8 mouse cellular contexts compared by ENCODE assay signal in the genomic region with DNA sequence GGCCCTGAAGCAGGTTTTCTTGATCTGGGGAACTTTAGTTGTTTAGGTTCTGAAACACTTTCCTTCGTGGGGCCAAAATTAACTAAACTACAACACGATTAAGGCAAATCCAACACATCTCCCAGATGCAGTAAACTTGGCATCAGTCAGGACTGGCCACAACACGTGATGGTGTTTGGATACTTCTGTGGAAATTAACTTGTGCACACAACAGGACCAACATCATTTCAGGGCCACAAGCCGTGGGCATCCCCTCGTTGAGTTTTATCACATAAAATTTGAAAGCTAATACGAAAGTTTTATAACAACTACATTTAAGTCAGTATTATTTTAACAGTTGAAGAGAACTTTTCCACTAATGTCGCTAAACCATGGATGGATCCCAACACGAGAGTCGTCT. TPM values are rescaled to one million over a fixed set of nuclear protein-coding genes. Genes with fewer than 3 reads are reported as not detected.
A peak's percentile ranks its signal among the peaks of the same experiment; 100 is the strongest.
DNase-seq lines count a peak whose midpoint lies in the region; ATAC-seq lines count a peak whose summit lies in the region.

No protein-coding gene starts in this region.

- H3K4me2 ChIP-seq in hindbrain, embryonic 12.5 days (replicated peaks) = peak overlapping the region; percentile 68
- peak overlapping the region; percentile 64 for H3K4me2 ChIP-seq in midbrain, embryonic 14.5 days (ENCODE audit: low read length)

- ATAC-seq in hindbrain, embryonic 12.5 days (ENCODE audit: low FRiP score) = no peak
- no peak for ATAC-seq in midbrain, embryonic 14.5 days (ENCODE audit: low FRiP score, low TSS enrichment)

- 46% methylated on average over 9 of the region's 9 CpGs for WGBS in hindbrain, embryonic 12.5 days
- WGBS in midbrain, embryonic 14.5 days = 41% methylated on average over 9 of the region's 9 CpGs

- peak overlapping the region; percentile 98 for H3K27ac ChIP-seq in hindbrain, embryonic 12.5 days
- peak overlapping the region; percentile 99; the same call in 1 of the 2 replicates for H3K27ac ChIP-seq in midbrain, embryonic 14.5 days (replicated peaks; ENCODE audit: low read depth, low read length)

- peak overlapping the region; percentile 92 for H3K9ac ChIP-seq in hindbrain, embryonic 12.5 days
- peak overlapping the region; percentile 95; the same call in 1 of the 2 replicates for H3K9ac ChIP-seq in midbrain, embryonic 14.5 days (replicated peaks; ENCODE audit: low read length)

- H3K36me3 ChIP-seq in hindbrain, embryonic 12.5 days = no peaks in the 10 kb centered on the region
- H3K36me3 ChIP-seq in midbrain, embryonic 14.5 days (ENCODE audit: control insufficient read depth, insufficient read depth, low read length) = 0 out of 2 replicates have a peak, but pooled peaks cover 2% of the 10 kb centered on the region

- DNase-seq in kidney, adult 9 months = peak; percentile 14
- no peak for DNase-seq in kidney, adult 11 months
- peak; percentile 15 for DNase-seq in adipocyte (ENCODE audit: low spot score)
- peak; percentile 8 for DNase-seq in midbrain, embryonic 14.5 days
- DNase-seq in adrenal gland, adult 2 months = no peak
- no peak for DNase-seq in right cerebral cortex, postnatal 14 days
- DNase-seq in layer of hippocampus, postnatal 36 days = no peak

- H3K27me3 ChIP-seq in hindbrain, embryonic 12.5 days = no peaks in the 10 kb centered on the region
- H3K27me3 ChIP-seq in midbrain, embryonic 14.5 days (ENCODE audit: control insufficient read depth, insufficient read depth, low read length) = no peaks in the 10 kb centered on the region

- peaks cover 25% of the 10 kb centered on the region for H3K4me1 ChIP-seq in hindbrain, embryonic 12.5 days
- H3K4me1 ChIP-seq in midbrain, embryonic 14.5 days (ENCODE audit: control insufficient read depth, insufficient read depth, low read length) = peaks cover 21% of the 10 kb centered on the region

- H3K4me3 ChIP-seq in hindbrain, embryonic 12.5 days = peak overlapping the region; percentile 83
- H3K4me3 ChIP-seq in midbrain, embryonic 14.5 days (replicated peaks; ENCODE audit: low read depth, low read length) = peak overlapping the region; percentile 86

- H3K9me3 ChIP-seq in hindbrain, embryonic 12.5 days (replicated peaks) = no peaks in the 10 kb centered on the region
- H3K9me3 ChIP-seq in midbrain, embryonic 14.5 days (ENCODE audit: control insufficient read depth, low read length) = no peaks in the 10 kb centered on the region

RNA-seq across cellular contexts. Expression of a gene that starts 1.9 kb away (rescaled TPM):
- polyA plus RNA-seq in hindbrain, embryonic 12.5 days (2016; fragmentation: Nextera tagmentation; extraction: Ambion mirVana) = 79.2 and 82.9 TPM in 2 replicates
- 114 and 116 TPM in 2 replicates for polyA plus RNA-seq in midbrain, embryonic 14.5 days (2014; fragmentation: Nextera tagmentation; extraction: Ambion mirVana)
- 10 to 100 TPM; 63.5 to 65.2 TPM for total RNA-seq in adrenal gland, adult 2 months (2021)
- 4.4 and 5.6 TPM in 2 replicates for polyA plus RNA-seq in adrenal gland, adult 2 months (2012; rRNA removed)
- total RNA-seq in layer of hippocampus, postnatal 36 days (2021) = 100 to 1,000 TPM; 105 to 107 TPM

Comparison
In these comparisons a context has a peak if more than half of its experiments do, and no peak if none do; other contexts are left out.
1. DNase-seq: peak in kidney, adult 9 months (single experiment), adipocyte (single experiment) and midbrain, embryonic 14.5 days (single experiment); none in kidney, adult 11 months (single experiment), adrenal gland, adult 2 months (single experiment), right cerebral cortex, postnatal 14 days (single experiment) and layer of hippocampus, postnatal 36 days (0 of 2).
2. RNA of a gene that starts 1.9 kb away (polyA plus RNA-seq): 114 to 116 TPM in midbrain, embryonic 14.5 days and 79.2 to 82.9 TPM in hindbrain, embryonic 12.5 days; 4.4 to 5.6 TPM in adrenal gland, adult 2 months; every median in the first group is over 10 times any median in the second.